Mouse (Mus musculus) limb, embryonic 13.5 days (tissue): ENCODE data around the gene Arhgef10l. TPM values are rescaled to one million over a fixed set of nuclear protein-coding genes. Genes with fewer than 3 reads are reported as not detected.
"Not testable (repeated sequence)": the region's sequence is repeated elsewhere in the genome, so short reads cannot be mapped to it uniquely, and the experiment has no call there.

ENCODE experiments used
- ATAC-seq: fragments of 200-750 bp; cut with Nextera tagmentation; 2 replicates; pipeline ENCODE4 v1.8.0; 2017; ENCODE audit warnings: low read depth, moderate number of reproducible peaks, moderate TSS enrichment; ENCODE audit not compliant: low FRiP score
- H3K27ac ChIP-seq: fragments of 300-500 bp; sonication (generic); 2 replicates; pipeline ENCODE4 v1.5.1; 2015; ENCODE audit warnings: inconsistent platforms, mild to moderate bottlenecking, moderate library complexity
- H3K27me3 ChIP-seq: fragments of 300-500 bp; sonication (generic); 2 replicates; pipeline ENCODE4 v1.6.1; 2015; ENCODE audit warnings: mild to moderate bottlenecking, inconsistent platforms
- H3K36me3 ChIP-seq: fragments of 300-500 bp; sonication (generic); 2 replicates; pipeline ENCODE4 v1.6.1; 2015; ENCODE audit warnings: inconsistent platforms, mild to moderate bottlenecking, moderate library complexity
- H3K4me1 ChIP-seq: fragments of 300-500 bp; sonication (generic); 2 replicates; pipeline ENCODE4 v1.6.1; 2015; ENCODE audit warnings: inconsistent platforms
- H3K4me2 ChIP-seq: fragments of 300-500 bp; sonication (generic); replicated peaks from 2 replicates; pipeline ENCODE4 v1.6.1; 2015; ENCODE audit warnings: inconsistent platforms, mild to moderate bottlenecking, moderate library complexity
- H3K4me3 ChIP-seq: fragments of 300-500 bp; sonication (generic); 2 replicates; pipeline ENCODE4 v1.5.1; 2015; ENCODE audit warnings: moderate library complexity, mild to moderate bottlenecking, inconsistent platforms
- H3K9ac ChIP-seq: fragments of 300-500 bp; sonication (generic); 2 replicates; pipeline ENCODE4 v1.6.1; 2015; ENCODE audit warnings: mild to moderate bottlenecking, inconsistent platforms
- H3K9me3 ChIP-seq: fragments of 300-500 bp; sonication (generic); 2 replicates; pipeline ENCODE4 v1.6.1; 2016; ENCODE audit warnings: inconsistent platforms
- WGBS: fragments of 180-500 bp; shearing (Covaris S2); methylation state at CpG from one replicate; pipeline ENCODE4 v1.1.7; 2015; 5-methylcytosine and 5-hydroxymethylcytosine counted together
- polyA plus RNA-seq: library from polyadenylated mRNA; unstranded; fragments of >200 nt; fragmentation: Nextera tagmentation; extraction: Ambion mirVana; gene quantifications from 2 replicates; pipeline ENCODE4 v1.2.1, GENCODE M21; 2015

Arhgef10l gene
- polyA plus RNA-seq, 1 experiment from 2014 or later: 14.9 TPM

- Histone ChIP-seq H3K4me1 (no peaks in the 10 kb centered on the region), H3K27me3 (no peaks in the 10 kb centered on the region), H3K9ac (no peak overlapping the region), H3K9me3 (peaks cover 7% of the 10 kb centered on the region), H3K36me3 (peaks cover 89% of the 10 kb centered on the region), H3K4me2 (no peak overlapping the region), H3K27ac (no peak overlapping the region), H3K4me3 (no peak overlapping the region)
- no peak for ATAC-seq
- 87% methylated on average over 14 of the region's 14 CpGs for WGBS
Observed at GRCm38 (mm10) chr4:140566785-140567184, 99.0 kb downstream of the Arhgef10l start.

DNA sequence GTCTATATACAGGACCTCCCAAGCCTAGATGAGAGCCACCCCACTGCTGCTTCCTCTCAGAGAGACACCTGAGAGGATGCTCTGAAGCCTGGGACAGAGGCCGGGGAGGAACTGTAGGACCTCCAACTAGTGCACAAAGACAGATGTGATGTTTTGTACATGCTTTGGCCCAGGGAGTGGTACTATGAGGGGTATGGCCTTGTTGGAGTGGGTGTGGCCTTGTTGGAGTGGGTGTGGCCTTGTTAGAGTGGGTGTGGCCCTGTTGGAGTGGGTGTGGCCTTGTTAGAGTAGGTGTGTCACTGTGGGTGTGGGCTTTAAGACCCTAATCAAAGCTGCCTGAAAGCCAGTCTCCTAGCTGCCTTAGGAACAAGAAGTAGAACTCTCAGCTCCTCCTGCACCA lies 101.4 kb downstream of the Arhgef10l start:
- not testable (repeated sequence) for H3K4me3 ChIP-seq, H3K27me3 ChIP-seq, ATAC-seq, H3K4me2 ChIP-seq, H3K27ac ChIP-seq, H3K9ac ChIP-seq, H3K4me1 ChIP-seq
- WGBS: 90% methylated on average over 1 of the region's 1 CpGs
- Histone ChIP-seq H3K9me3 (peaks cover 13% of the 10 kb centered on the region), H3K36me3 (peaks cover 97% of the 10 kb centered on the region)

DNA sequence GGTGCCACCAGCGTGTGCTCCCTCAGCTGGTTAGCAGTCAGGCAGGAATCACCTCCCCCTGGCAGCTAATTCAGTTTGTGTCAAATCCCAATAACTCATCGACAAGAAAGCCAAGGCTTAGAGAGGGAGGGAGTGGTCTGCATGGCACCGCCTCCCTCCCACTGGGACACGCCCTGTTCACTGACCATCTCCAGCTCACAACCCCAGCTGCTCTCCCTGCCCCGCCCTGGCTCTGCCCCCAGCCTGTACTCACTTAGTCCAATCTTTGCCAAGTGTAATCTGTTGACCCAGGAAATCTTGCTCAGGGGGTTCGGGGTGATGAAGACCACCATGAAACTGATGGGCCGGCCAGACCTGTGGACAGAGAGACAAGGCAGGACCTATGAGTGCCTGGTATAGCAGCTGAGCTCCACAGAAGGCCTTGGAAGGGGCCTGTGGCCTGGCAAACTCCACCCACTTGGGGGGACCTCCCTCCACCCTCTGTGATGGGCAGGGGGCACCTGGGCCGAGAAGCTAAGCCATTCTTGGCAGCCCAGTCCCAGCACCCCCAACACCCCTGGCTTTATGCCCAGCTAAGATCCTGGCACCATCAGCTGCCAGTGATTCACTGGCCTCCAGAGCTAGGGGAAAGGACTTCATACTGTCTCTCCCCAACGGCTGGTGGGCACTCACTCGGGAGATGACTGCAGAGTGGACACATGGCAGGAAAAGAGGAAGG lies 103.2 kb downstream of the Arhgef10l start:
- Histone ChIP-seq H3K4me1 (no peaks in the 10 kb centered on the region), H3K27ac (no peak overlapping the region), H3K27me3 (no peaks in the 10 kb centered on the region), H3K4me3 (no peak overlapping the region), H3K36me3 (peaks cover 94% of the 10 kb centered on the region), H3K9me3 (peaks cover 13% of the 10 kb centered on the region), H3K4me2 (no peak overlapping the region), H3K9ac (no peak overlapping the region)
- WGBS: 78% methylated on average over 10 of the region's 10 CpGs
- ATAC-seq: no peak

DNA sequence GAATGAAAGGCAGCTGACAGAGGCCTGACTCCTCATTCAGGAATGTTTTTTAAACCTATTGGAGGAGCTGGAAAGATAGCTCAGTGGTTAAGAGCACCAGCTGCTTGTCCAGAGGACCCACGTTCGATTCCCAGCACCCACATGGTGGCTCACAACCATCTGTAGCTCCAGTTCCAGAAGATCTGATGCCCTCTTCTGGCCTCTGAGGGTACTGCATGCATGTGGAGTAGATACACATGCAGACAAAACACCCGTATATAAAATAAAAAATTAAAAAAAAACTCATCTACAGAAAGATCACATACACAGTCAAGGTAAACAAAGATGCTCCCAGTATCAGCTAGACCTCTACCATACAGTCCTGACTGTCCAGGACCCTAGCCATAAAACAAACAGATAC lies 104.1 kb downstream of the Arhgef10l start:
- Histone ChIP-seq H3K27ac (no peak overlapping the region), H3K4me2 (no peak overlapping the region), H3K27me3 (no peaks in the 10 kb centered on the region), H3K9ac (no peak overlapping the region), H3K4me3 (no peak overlapping the region), H3K36me3 (peaks cover 94% of the 10 kb centered on the region), H3K4me1 (no peaks in the 10 kb centered on the region), H3K9me3 (peaks cover 13% of the 10 kb centered on the region)
- no peak for ATAC-seq
- 98% methylated on average over 3 of the region's 3 CpGs for WGBS

DNA sequence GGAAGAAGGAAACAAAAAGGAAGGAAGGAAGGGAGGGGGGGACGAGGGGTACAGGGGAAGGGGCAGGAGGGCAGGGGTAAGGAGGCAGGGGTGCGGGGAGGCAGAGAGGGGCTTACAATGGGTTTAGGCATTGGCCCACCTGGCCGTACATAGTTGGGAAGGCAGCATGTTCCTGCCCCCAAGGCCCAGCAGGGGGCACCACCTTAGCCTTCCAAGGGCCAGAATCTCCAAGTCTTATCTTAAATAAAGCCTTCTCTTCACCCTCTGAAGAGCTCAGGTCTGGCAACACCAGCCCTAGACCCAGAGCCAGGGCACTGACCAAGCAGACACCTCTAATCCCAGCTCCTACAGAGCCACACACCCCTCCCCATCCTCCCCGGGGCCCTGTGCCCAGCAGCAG lies 106.0 kb downstream of the Arhgef10l start:
- H3K4me1 ChIP-seq: no peaks in the 10 kb centered on the region
- peaks cover 91% of the 10 kb centered on the region for H3K36me3 ChIP-seq
- ATAC-seq: no peak
- H3K9me3 ChIP-seq: peaks cover 13% of the 10 kb centered on the region
- H3K4me3 ChIP-seq: no peak overlapping the region
- 76% methylated on average over 4 of the region's 4 CpGs for WGBS
- no peak overlapping the region for H3K9ac ChIP-seq
- H3K27me3 ChIP-seq: no peaks in the 10 kb centered on the region
- H3K27ac ChIP-seq: no peak overlapping the region
- H3K4me2 ChIP-seq: no peak overlapping the region

GRCm38 (mm10) chr4:140558193-140558592 lies 107.6 kb downstream of the Arhgef10l start:
- no peak for ATAC-seq
- Histone ChIP-seq H3K4me3 (no peak overlapping the region), H3K27ac (no peak overlapping the region), H3K4me2 (no peak overlapping the region), H3K36me3 (peaks cover 91% of the 10 kb centered on the region), H3K27me3 (no peaks in the 10 kb centered on the region), H3K9me3 (peaks cover 13% of the 10 kb centered on the region), H3K4me1 (no peaks in the 10 kb centered on the region), H3K9ac (no peak overlapping the region)
- 80% methylated on average over 5 of the region's 5 CpGs for WGBS

DNA sequence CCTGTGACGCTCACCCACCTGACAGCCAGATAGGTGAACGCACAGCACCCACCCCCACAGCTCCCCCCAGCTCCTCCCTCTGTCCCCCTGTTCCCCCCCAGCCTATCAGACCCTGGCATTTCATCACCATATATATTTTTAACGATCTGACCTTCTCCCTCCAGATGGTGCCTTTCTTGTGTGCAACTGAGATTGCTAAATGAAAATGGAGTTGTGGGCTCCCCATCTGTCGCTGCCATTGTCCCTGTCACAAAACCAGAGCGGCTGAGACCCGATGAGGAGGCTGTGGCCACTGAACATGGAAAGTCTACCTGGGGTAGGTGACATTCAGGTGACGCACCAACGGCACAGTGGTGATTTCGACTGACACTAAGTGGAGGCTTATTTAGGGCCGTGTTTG lies 109.3 kb downstream of the Arhgef10l start:
- Histone ChIP-seq H3K4me2 (no peak overlapping the region), H3K4me3 (no peak overlapping the region), H3K36me3 (peaks cover 91% of the 10 kb centered on the region), H3K4me1 (no peaks in the 10 kb centered on the region), H3K27ac (no peak overlapping the region; the same call in 1 of the 2 replicates), H3K9me3 (peaks cover 4% of the 10 kb centered on the region), H3K9ac (no peak overlapping the region), H3K27me3 (no peaks in the 10 kb centered on the region)
- WGBS: 84% methylated on average over 10 of the region's 10 CpGs
- no peak for ATAC-seq

- peaks cover 91% of the 10 kb centered on the region for H3K36me3 ChIP-seq
- H3K27ac ChIP-seq: no peak overlapping the region
- no peak overlapping the region for H3K9ac ChIP-seq
- ATAC-seq: no peak
- 0 out of 2 replicates have a peak, but pooled peaks cover 2% of the 10 kb centered on the region for H3K4me1 ChIP-seq
- H3K4me3 ChIP-seq: no peak overlapping the region
- WGBS: 56% methylated on average over 7 of the region's 7 CpGs
- H3K27me3 ChIP-seq: no peaks in the 10 kb centered on the region
- no peaks in the 10 kb centered on the region for H3K9me3 ChIP-seq
- H3K4me2 ChIP-seq: no peak overlapping the region
Observed at GRCm38 (mm10) chr4:140555273-140555672, 110.5 kb downstream of the Arhgef10l start.

DNA sequence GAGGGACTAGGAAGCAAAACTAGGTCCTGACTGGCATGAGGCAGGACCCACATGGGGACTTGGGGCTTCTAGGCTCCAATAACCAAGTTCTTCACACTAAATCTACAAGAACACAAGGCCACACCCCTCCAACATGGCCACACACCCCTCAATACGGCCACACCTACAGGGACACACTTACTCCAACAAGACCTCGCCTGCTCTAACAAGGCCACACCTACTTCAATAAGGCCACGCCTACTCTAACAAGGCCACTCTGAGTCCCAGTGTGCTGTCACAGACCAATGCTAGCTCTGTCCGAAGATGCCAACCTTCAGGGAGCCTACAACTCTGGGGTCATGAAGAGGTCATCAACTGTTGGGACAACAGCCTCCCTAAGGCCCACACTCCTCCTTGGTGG lies 111.3 kb downstream of the Arhgef10l start:
- H3K27me3 ChIP-seq: no peaks in the 10 kb centered on the region

DNA sequence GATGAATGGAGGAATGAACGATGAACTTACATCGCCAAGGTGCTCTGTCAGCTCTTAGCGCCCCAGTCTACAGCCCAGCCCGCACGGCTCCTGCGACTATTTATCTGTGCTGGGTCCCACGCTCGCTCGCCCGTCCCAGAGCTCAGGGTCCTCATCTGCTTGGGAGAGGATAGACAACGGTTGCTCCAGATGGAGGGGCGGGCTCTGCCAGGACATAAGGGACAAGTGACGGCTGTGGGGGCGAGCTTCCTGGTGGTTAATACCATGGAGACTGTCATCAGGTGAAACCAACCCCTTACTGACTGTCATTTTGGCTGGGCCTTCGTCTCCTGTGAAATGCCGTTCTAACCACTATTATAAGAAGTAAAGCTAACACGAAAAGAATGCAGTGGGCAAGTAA lies 114.0 kb downstream of the Arhgef10l start:
- no peaks in the 10 kb centered on the region for H3K9me3 ChIP-seq
- H3K4me3 ChIP-seq: no peak overlapping the region
- peaks cover 90% of the 10 kb centered on the region for H3K36me3 ChIP-seq
- H3K4me2 ChIP-seq: no peak overlapping the region
- 0 out of 2 replicates have a peak, but pooled peaks cover 4% of the 10 kb centered on the region for H3K4me1 ChIP-seq
- 94% methylated on average over 17 of the region's 17 CpGs for WGBS
- no peaks in the 10 kb centered on the region for H3K27me3 ChIP-seq
- no peak overlapping the region for H3K27ac ChIP-seq
- no peak for ATAC-seq
- no peak overlapping the region for H3K9ac ChIP-seq

More for the DNA sequence above, 111.3 kb downstream of the Arhgef10l start:
- Histone ChIP-seq H3K27ac (no peak overlapping the region), H3K4me2 (no peak overlapping the region), H3K9me3 (no peaks in the 10 kb centered on the region), H3K36me3 (peaks cover 91% of the 10 kb centered on the region), H3K9ac (no peak overlapping the region), H3K4me1 (0 out of 2 replicates have a peak, but pooled peaks cover 4% of the 10 kb centered on the region), H3K4me3 (no peak overlapping the region)
- ATAC-seq: no peak
- WGBS: 72% methylated on average over 4 of the region's 4 CpGs

DNA sequence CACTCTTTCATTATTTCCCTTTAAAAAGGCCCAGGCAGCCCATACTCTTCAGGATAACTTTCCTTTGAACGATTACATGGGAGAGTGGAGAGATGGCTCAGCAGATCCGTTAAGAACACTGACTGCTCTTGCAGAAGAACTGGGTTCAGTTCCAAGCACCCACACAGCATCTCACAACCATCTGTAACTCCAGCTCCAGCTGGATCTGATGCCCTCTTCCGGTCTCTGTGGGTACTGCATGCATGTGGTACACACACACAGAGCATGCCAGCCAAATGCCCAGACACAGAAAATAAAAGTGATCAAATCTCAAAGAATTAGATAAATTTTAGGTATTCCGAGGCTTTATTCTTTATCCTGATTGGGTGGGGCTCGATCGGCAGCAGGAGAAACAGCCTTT lies 115.1 kb downstream of the Arhgef10l start:
- H3K9me3 ChIP-seq: no peaks in the 10 kb centered on the region
- H3K27ac ChIP-seq: no peak overlapping the region
- no peaks in the 10 kb centered on the region for H3K27me3 ChIP-seq
- 88% methylated on average over 6 of the region's 6 CpGs for WGBS
- ATAC-seq: no peak
- no peak overlapping the region for H3K4me3 ChIP-seq
- H3K36me3 ChIP-seq: peaks cover 86% of the 10 kb centered on the region
- no peak overlapping the region for H3K9ac ChIP-seq
- no peak overlapping the region for H3K4me2 ChIP-seq
- H3K4me1 ChIP-seq: 0 out of 2 replicates have a peak, but pooled peaks cover 4% of the 10 kb centered on the region

- ATAC-seq: no peak
- Histone ChIP-seq H3K27me3 (no peaks in the 10 kb centered on the region), H3K36me3 (peaks cover 87% of the 10 kb centered on the region), H3K27ac (no peak overlapping the region), H3K4me2 (no peak overlapping the region), H3K9ac (no peak overlapping the region), H3K4me1 (0 out of 2 replicates have a peak, but pooled peaks cover 4% of the 10 kb centered on the region), H3K9me3 (no peaks in the 10 kb centered on the region), H3K4me3 (no peak overlapping the region)
- 62% methylated on average over 12 of the region's 12 CpGs for WGBS
Observed at GRCm38 (mm10) chr4:140549975-140550374, 115.8 kb downstream of the Arhgef10l start.

DNA sequence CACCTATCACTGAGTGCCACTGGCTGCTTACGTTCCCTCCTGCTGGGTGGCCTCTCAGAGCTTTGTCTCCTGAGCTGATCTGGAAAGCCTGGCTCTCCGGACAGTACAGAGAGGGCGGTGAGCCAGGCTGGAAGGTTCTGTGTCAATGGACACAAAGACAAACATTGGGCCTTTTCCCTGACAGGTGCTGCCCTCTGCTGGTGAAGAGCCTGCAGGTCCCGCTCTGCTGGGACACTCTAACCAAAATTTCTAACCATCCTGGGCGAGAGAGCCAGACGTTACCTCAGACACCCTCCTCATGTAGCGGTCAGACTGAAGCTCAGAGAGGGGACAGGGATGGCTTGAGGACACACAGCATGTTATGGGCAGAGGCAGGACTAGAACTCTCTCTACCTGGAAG lies 118.3 kb downstream of the Arhgef10l start:
- Histone ChIP-seq H3K4me3 (no peak overlapping the region), H3K4me2 (no peak overlapping the region), H3K9me3 (no peaks in the 10 kb centered on the region), H3K27me3 (no peaks in the 10 kb centered on the region), H3K27ac (no peak overlapping the region), H3K36me3 (peaks cover 85% of the 10 kb centered on the region), H3K4me1 (0 out of 2 replicates have a peak, but pooled peaks cover 4% of the 10 kb centered on the region), H3K9ac (no peak overlapping the region)
- 37% methylated on average over 7 of the region's 7 CpGs for WGBS
- no peak for ATAC-seq
